Mouse (Mus musculus): ENCODE data around the gene Iqgap2. TPM values are rescaled to one million over a fixed set of nuclear protein-coding genes. Genes with fewer than 3 reads are reported as not detected.

The Iqgap2 gene
- polyA plus RNA-seq, 1 experiment from 2014 or later = 16.5 TPM

- no peak for ATAC-seq (ENCODE audit: low FRiP score, low TSS enrichment)
- H3K9ac ChIP-seq (ENCODE audit: low read length) = no peak overlapping the region
- TF ChIP-seq EP300 (optimal IDR thresholded peaks at IDR 0.05) = no peak
- TF ChIP-seq CTCF (IDR thresholded peaks at IDR 0.05; ENCODE audit: low read depth) = no peak
- H3K9me3 ChIP-seq (ENCODE audit: control insufficient read depth, low read length) = no peaks in the 10 kb centered on the region
- H3K36me3 ChIP-seq (ENCODE audit: control insufficient read depth, insufficient read depth, low read length) = no peaks in the 10 kb centered on the region
- no peak overlapping the region for H3K4me3 ChIP-seq (ENCODE audit: low read depth, low read length)
- DNase-seq (ENCODE audit: low spot score) = no peak
- no peaks in the 10 kb centered on the region for H3K4me1 ChIP-seq (replicated peaks; ENCODE audit: control insufficient read depth, insufficient read depth)
- no peak overlapping the region for H3K27ac ChIP-seq (replicated peaks)
- 70% methylated on average over 5 of the region's 5 CpGs for WGBS
- H3K4me2 ChIP-seq (replicated peaks; ENCODE audit: low read depth) = no peak overlapping the region
- H3K27me3 ChIP-seq (ENCODE audit: control insufficient read depth, insufficient read depth, low read length) = no peaks in the 10 kb centered on the region
Measured at GRCm38 (mm10) chr13:95846364-95846763, 45.4 kb downstream of the Iqgap2 start.

- Histone ChIP-seq H3K27me3 (ENCODE audit: control insufficient read depth, insufficient read depth, low read length) (no peaks in the 10 kb centered on the region), H3K4me2 (replicated peaks; ENCODE audit: low read depth) (no peak overlapping the region), H3K27ac (replicated peaks) (no peak overlapping the region), H3K9me3 (ENCODE audit: control insufficient read depth, low read length) (no peaks in the 10 kb centered on the region), H3K4me3 (ENCODE audit: low read depth, low read length) (no peak overlapping the region), H3K4me1 (replicated peaks; ENCODE audit: control insufficient read depth, insufficient read depth) (no peaks in the 10 kb centered on the region), H3K9ac (ENCODE audit: low read length) (no peak overlapping the region), H3K36me3 (ENCODE audit: control insufficient read depth, insufficient read depth, low read length) (no peaks in the 10 kb centered on the region)
- TF ChIP-seq EP300 (optimal IDR thresholded peaks at IDR 0.05) (no peak), CTCF (IDR thresholded peaks at IDR 0.05; ENCODE audit: low read depth) (no peak)
- no peak for ATAC-seq (ENCODE audit: low FRiP score, low TSS enrichment)
- 79% methylated on average over 3 of the region's 3 CpGs for WGBS
- no peak for DNase-seq (ENCODE audit: low spot score)
Measured at GRCm38 (mm10) chr13:95844950-95845349, 46.8 kb downstream of the Iqgap2 start.

- Histone ChIP-seq H3K36me3 (ENCODE audit: control insufficient read depth, insufficient read depth, low read length) (no peaks in the 10 kb centered on the region), H3K27ac (replicated peaks) (no peak overlapping the region; the same call in 1 of the 2 replicates), H3K4me1 (replicated peaks; ENCODE audit: control insufficient read depth, insufficient read depth) (no peaks in the 10 kb centered on the region), H3K9ac (ENCODE audit: low read length) (no peak overlapping the region), H3K4me3 (ENCODE audit: low read depth, low read length) (no peak overlapping the region), H3K4me2 (replicated peaks; ENCODE audit: low read depth) (no peak overlapping the region), H3K27me3 (ENCODE audit: control insufficient read depth, insufficient read depth, low read length) (no peaks in the 10 kb centered on the region), H3K9me3 (ENCODE audit: control insufficient read depth, low read length) (no peaks in the 10 kb centered on the region)
- peak; percentile 56 for DNase-seq (ENCODE audit: low spot score)
- ATAC-seq (ENCODE audit: low FRiP score, low TSS enrichment) = peak; percentile 85
- TF ChIP-seq EP300 (optimal IDR thresholded peaks at IDR 0.05) = no peak
- 69% methylated on average over 10 of the region's 10 CpGs for WGBS
Measured at GRCm38 (mm10) chr13:95843411-95844026, 48.2 kb downstream of the Iqgap2 start.

GRCm38 (mm10) chr13:95842803-95843202 is 48.9 kb downstream of the Iqgap2 start:
- H3K36me3 ChIP-seq (ENCODE audit: control insufficient read depth, insufficient read depth, low read length) = no peaks in the 10 kb centered on the region
- H3K4me1 ChIP-seq (replicated peaks; ENCODE audit: control insufficient read depth, insufficient read depth) = no peaks in the 10 kb centered on the region
- DNase-seq (ENCODE audit: low spot score) = peak; percentile 64
- no peaks in the 10 kb centered on the region for H3K27me3 ChIP-seq (ENCODE audit: control insufficient read depth, insufficient read depth, low read length)
- no peaks in the 10 kb centered on the region for H3K9me3 ChIP-seq (ENCODE audit: control insufficient read depth, low read length)
- TF ChIP-seq CTCF (IDR thresholded peaks at IDR 0.05; ENCODE audit: low read depth) (no peak), EP300 (optimal IDR thresholded peaks at IDR 0.05) (no peak)
- ATAC-seq (ENCODE audit: low FRiP score, low TSS enrichment) = peak; percentile 70
- 70% methylated on average over 7 of the region's 7 CpGs for WGBS
- no peak overlapping the region for H3K4me2 ChIP-seq (replicated peaks; ENCODE audit: low read depth)
- no peak overlapping the region for H3K4me3 ChIP-seq (ENCODE audit: low read depth, low read length)
- H3K9ac ChIP-seq (ENCODE audit: low read length) = no peak overlapping the region
- peak overlapping the region; percentile 49; the same call in 1 of the 2 replicates for H3K27ac ChIP-seq (replicated peaks)

GRCm38 (mm10) chr13:95841946-95842345 is 49.8 kb downstream of the Iqgap2 start:
- Histone ChIP-seq H3K9ac (ENCODE audit: low read length) (no peak overlapping the region), H3K27ac (replicated peaks) (no peak overlapping the region), H3K4me1 (replicated peaks; ENCODE audit: control insufficient read depth, insufficient read depth) (no peaks in the 10 kb centered on the region), H3K4me2 (replicated peaks; ENCODE audit: low read depth) (no peak overlapping the region), H3K36me3 (ENCODE audit: control insufficient read depth, insufficient read depth, low read length) (no peaks in the 10 kb centered on the region), H3K9me3 (ENCODE audit: control insufficient read depth, low read length) (no peaks in the 10 kb centered on the region), H3K27me3 (ENCODE audit: control insufficient read depth, insufficient read depth, low read length) (no peaks in the 10 kb centered on the region), H3K4me3 (ENCODE audit: low read depth, low read length) (no peak overlapping the region)
- TF ChIP-seq EP300 (optimal IDR thresholded peaks at IDR 0.05) (no peak), CTCF (IDR thresholded peaks at IDR 0.05; ENCODE audit: low read depth) (no peak)
- ATAC-seq (ENCODE audit: low FRiP score, low TSS enrichment) (no peak), DNase-seq (ENCODE audit: low spot score) (no peak)
- WGBS = 89% methylated on average over 1 of the region's 1 CpGs

- no peaks in the 10 kb centered on the region for H3K27me3 ChIP-seq (ENCODE audit: control insufficient read depth, insufficient read depth, low read length)
- H3K27ac ChIP-seq (replicated peaks) = no peak overlapping the region; the same call in 1 of the 2 replicates
- 71% methylated on average over 3 of the region's 3 CpGs for WGBS
- H3K4me2 ChIP-seq (replicated peaks; ENCODE audit: low read depth) = no peak overlapping the region
- no peaks in the 10 kb centered on the region for H3K4me1 ChIP-seq (replicated peaks; ENCODE audit: control insufficient read depth, insufficient read depth)
- no peaks in the 10 kb centered on the region for H3K9me3 ChIP-seq (ENCODE audit: control insufficient read depth, low read length)
- H3K36me3 ChIP-seq (ENCODE audit: control insufficient read depth, insufficient read depth, low read length) = no peaks in the 10 kb centered on the region
- H3K9ac ChIP-seq (ENCODE audit: low read length) = no peak overlapping the region
- H3K4me3 ChIP-seq (ENCODE audit: low read depth, low read length) = no peak overlapping the region
- DNase-seq (ENCODE audit: low spot score) (no peak), ATAC-seq (ENCODE audit: low FRiP score, low TSS enrichment) (peak; percentile 92)
- TF ChIP-seq EP300 (optimal IDR thresholded peaks at IDR 0.05) (no peak), CTCF (IDR thresholded peaks at IDR 0.05; ENCODE audit: low read depth) (no peak)
Measured at GRCm38 (mm10) chr13:95836944-95837343, 54.8 kb downstream of the Iqgap2 start.
